Mouse (Mus musculus) urinary bladder, postnatal 10 days (tissue): ENCODE results near the gene Pacrg.

ENCODE experiments used
- DNase-seq: peaks from one replicate; pipeline ENCODE4 v3.0.0; 2022; ENCODE audit warnings: low spot score

Pacrg gene

GRCm38 (mm10) chr17:10549825-10550224, 290.3 kb downstream of the Pacrg start:
- no peak for DNase-seq

- DNase-seq = no peak
These were observed 291.1 kb downstream of the Pacrg start for GRCm38 (mm10) chr17:10548969-10549368.

- no peak for DNase-seq
These were observed 299.3 kb downstream of the Pacrg start for GRCm38 (mm10) chr17:10540772-10541171.

GRCm38 (mm10) chr17:10534206-10534605, 305.9 kb downstream of the Pacrg start:
- no peak for DNase-seq

GRCm38 (mm10) chr17:10533461-10533860, 306.6 kb downstream of the Pacrg start:
- DNase-seq = no peak

GRCm38 (mm10) chr17:10531024-10531423, 309.1 kb downstream of the Pacrg start:
- no peak for DNase-seq

GRCm38 (mm10) chr17:10529329-10529955, 310.7 kb downstream of the Pacrg start:
- DNase-seq = no peak

GRCm38 (mm10) chr17:10521282-10521681, 318.8 kb downstream of the Pacrg start:
- DNase-seq = no peak

- no peak for DNase-seq
These were observed 320.5 kb downstream of the Pacrg start for GRCm38 (mm10) chr17:10519506-10520155.

GRCm38 (mm10) chr17:10514812-10515211, 325.3 kb downstream of the Pacrg start:
- no peak for DNase-seq

- no peak for DNase-seq
These were observed 329.0 kb downstream of the Pacrg start for GRCm38 (mm10) chr17:10510913-10511759.

- no peak for DNase-seq
These were observed 329.6 kb downstream of the Pacrg start for GRCm38 (mm10) chr17:10510467-10510866.

- no peak for DNase-seq
These were observed 332.0 kb downstream of the Pacrg start for GRCm38 (mm10) chr17:10508088-10508487.

GRCm38 (mm10) chr17:10507466-10507865, 332.6 kb downstream of the Pacrg start:
- no peak for DNase-seq

GRCm38 (mm10) chr17:10506896-10507295, 333.2 kb downstream of the Pacrg start:
- DNase-seq = no peak

GRCm38 (mm10) chr17:10501439-10501838, 338.7 kb downstream of the Pacrg start:
- DNase-seq = no peak

- DNase-seq = no peak
These were observed 339.2 kb downstream of the Pacrg start for GRCm38 (mm10) chr17:10500795-10501432.

- no peak for DNase-seq
These were observed 341.0 kb downstream of the Pacrg start for GRCm38 (mm10) chr17:10498935-10499655.

GRCm38 (mm10) chr17:10497781-10498420, 342.2 kb downstream of the Pacrg start:
- DNase-seq = no peak

- DNase-seq = no peak
These were observed 344.0 kb downstream of the Pacrg start for GRCm38 (mm10) chr17:10496066-10496465.

- no peak for DNase-seq
These were observed 344.5 kb downstream of the Pacrg start for GRCm38 (mm10) chr17:10495588-10495987.
